Comparison of ENCODE assay signal across 7 mouse cellular contexts in genomic region chr7:113369620-113370340, GRCm38 (mm10). TPM values are rescaled to one million over a fixed set of nuclear protein-coding genes. Genes with fewer than 3 reads are reported as not detected.
DNase-seq lines count a peak whose midpoint lies in the region; ATAC-seq lines count a peak whose summit lies in the region.

No protein-coding gene starts in this region.

- peak; percentile 68 for ATAC-seq in frontal cortex, adult (ENCODE audit: low TSS enrichment)
- peak; percentile 78 for ATAC-seq in hindbrain, embryonic 12.5 days (ENCODE audit: low FRiP score)

- H3K4me3 ChIP-seq in brown adipose tissue, adult 24 weeks (ENCODE audit: insufficient read depth, low read depth, low read length) = peak overlapping the region; percentile 72
- peak overlapping the region; percentile 73 for H3K4me3 ChIP-seq in hindbrain, embryonic 12.5 days

- 0 out of 2 replicates have a peak, but pooled peaks cover 4% of the 10 kb centered on the region for H3K4me1 ChIP-seq in brown adipose tissue, adult 24 weeks (ENCODE audit: control insufficient read depth, insufficient read depth, insufficient read length, low read length)
- H3K4me1 ChIP-seq in hindbrain, embryonic 12.5 days = peaks cover 13% of the 10 kb centered on the region

- 0% methylated on average over 44 of the region's 44 CpGs for WGBS in hindbrain, embryonic 12.5 days

- H3K4me2 ChIP-seq in hindbrain, embryonic 12.5 days (replicated peaks) = peak overlapping the region; percentile 66

- H3K9ac ChIP-seq in hindbrain, embryonic 12.5 days = peak overlapping the region; percentile 88

- DNase-seq in MEL-GATA-1-ER (ENCODE audit: extremely low read depth, low read depth) = peak; percentile 56
- DNase-seq in left cerebral cortex, adult 18-20 months (ENCODE audit: low spot score in 2 of 2) = peak; percentile 69 to 78
- peak; percentile 84 to 85 for DNase-seq in lung, postnatal 4 days
- DNase-seq in right cerebral cortex, postnatal 10 days (ENCODE audit: low spot score in 2 of 2) = peak; percentile 83

- H3K27ac ChIP-seq in brown adipose tissue, adult 24 weeks (replicated peaks; ENCODE audit: low read depth, low read length) = no peak overlapping the region
- peak overlapping the region; percentile 85 for H3K27ac ChIP-seq in hindbrain, embryonic 12.5 days

- no peaks in the 10 kb centered on the region for H3K27me3 ChIP-seq in hindbrain, embryonic 12.5 days

- no peaks in the 10 kb centered on the region for H3K9me3 ChIP-seq in hindbrain, embryonic 12.5 days (replicated peaks)

- no peaks in the 10 kb centered on the region for H3K36me3 ChIP-seq in hindbrain, embryonic 12.5 days

RNA-seq across cellular contexts. Expression of gene Btbd10, which starts 0.6 kb away (rescaled TPM):
- polyA plus RNA-seq in brown adipose tissue, adult 24 weeks (2012; ENCODE audit: insufficient read depth, insufficient read length, missing spikeins) = 11.8 and 13.2 TPM in 2 replicates
- 42.8 and 45.4 TPM in 2 replicates for polyA plus RNA-seq in hindbrain, embryonic 12.5 days (2016; fragmentation: Nextera tagmentation; extraction: Ambion mirVana)
- 10 to 100 TPM; 86.6 to 90.3 TPM for total RNA-seq in left cerebral cortex, adult 18-20 months (2021)

RNA-seq across cellular contexts. Expression of gene Pth, which starts 18.6 kb away (rescaled TPM):
- not detected in 2 replicates for polyA plus RNA-seq in brown adipose tissue, adult 24 weeks (2012; ENCODE audit: insufficient read depth, insufficient read length, missing spikeins)
- not detected in 2 replicates for polyA plus RNA-seq in hindbrain, embryonic 12.5 days (2016; fragmentation: Nextera tagmentation; extraction: Ambion mirVana)
- not detected for total RNA-seq in left cerebral cortex, adult 18-20 months (2021)
